Mouse (Mus musculus): ENCODE results near the gene Lingo1. TPM values are rescaled to one million over a fixed set of nuclear protein-coding genes. Genes with fewer than 3 reads are reported as not detected.

Lingo1 gene
- polyA plus RNA-seq, 1 experiment, result 4.4 TPM

DNA sequence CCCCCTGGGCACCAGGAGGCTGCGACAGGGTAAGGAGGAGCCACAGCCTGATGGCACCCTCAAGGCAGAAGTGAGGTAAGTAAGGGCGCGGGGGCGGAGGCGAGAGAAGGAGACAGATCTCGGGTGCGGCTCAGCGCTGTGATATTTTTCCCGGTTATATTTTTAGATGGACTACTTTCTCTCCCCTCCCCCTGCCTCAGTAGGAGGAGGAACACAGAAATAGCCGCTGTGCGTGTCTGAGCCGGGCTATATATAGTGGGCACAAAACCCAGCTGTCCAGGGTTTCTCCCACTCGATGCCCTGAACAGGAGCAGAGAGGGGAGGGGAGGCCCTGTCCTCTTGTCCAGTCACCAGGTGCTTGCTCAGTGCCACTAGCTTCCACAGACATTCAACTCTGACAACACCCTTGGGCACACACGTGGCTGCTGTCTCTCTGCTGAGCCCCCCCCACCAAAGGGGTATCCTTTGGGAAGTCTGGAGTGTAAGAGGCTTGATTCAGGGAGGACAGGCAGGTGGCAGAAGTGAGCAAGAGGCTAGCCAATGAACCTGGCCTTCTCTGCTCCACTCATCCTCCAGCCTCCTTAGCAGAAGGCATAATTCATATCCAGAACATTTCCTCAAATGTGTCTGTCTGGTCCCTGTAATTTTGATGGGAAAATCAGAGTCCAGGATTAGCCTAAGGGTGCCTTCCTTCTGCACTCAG, 83.5 kb downstream of the Lingo1 start:
- Histone ChIP-seq H3K4me3 (replicated peaks; ENCODE audit: extremely low read depth, low read depth, low read length) (no peak overlapping the region), H3K4me1 (ENCODE audit: control insufficient read depth, insufficient read depth, low read length) (no peaks in the 10 kb centered on the region)
- TF ChIP-seq CTCF (IDR thresholded peaks at IDR 0.05; ENCODE audit: insufficient read depth, low read length) (no peak), POLR2A (IDR thresholded peaks at IDR 0.05; ENCODE audit: borderline replicate concordance, extremely low read depth, low read depth, low read length) (no peak)
- no peak for DNase-seq
- WGBS, result 65% methylated on average over 14 of the region's 14 CpGs

DNA sequence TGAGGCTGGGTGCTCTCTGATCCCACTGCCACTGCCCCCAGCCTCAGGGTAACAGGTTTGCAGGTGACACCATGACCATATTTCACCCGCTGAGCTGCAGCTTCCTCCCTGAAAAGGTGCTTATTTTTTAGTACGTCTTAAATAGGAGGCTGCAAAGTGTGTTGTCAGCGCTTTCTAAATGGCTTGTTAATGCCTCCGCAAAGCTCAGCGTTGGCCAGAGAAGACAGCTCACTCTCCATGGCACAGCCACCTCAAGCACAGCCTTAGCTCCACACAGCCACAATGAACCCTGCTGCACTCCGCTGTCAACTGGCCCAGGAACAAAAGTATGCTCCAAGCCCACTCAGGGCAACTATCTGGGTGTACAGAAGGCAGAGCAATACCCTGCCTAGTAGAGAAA, 85.3 kb downstream of the Lingo1 start:
- 76% methylated on average over 6 of the region's 6 CpGs for WGBS
- DNase-seq, result no peak
- Histone ChIP-seq H3K4me3 (replicated peaks; ENCODE audit: extremely low read depth, low read depth, low read length) (no peak overlapping the region), H3K4me1 (ENCODE audit: control insufficient read depth, insufficient read depth, low read length) (no peaks in the 10 kb centered on the region)
- TF ChIP-seq CTCF (IDR thresholded peaks at IDR 0.05; ENCODE audit: insufficient read depth, low read length) (no peak), POLR2A (IDR thresholded peaks at IDR 0.05; ENCODE audit: borderline replicate concordance, extremely low read depth, low read depth, low read length) (no peak)

DNA sequence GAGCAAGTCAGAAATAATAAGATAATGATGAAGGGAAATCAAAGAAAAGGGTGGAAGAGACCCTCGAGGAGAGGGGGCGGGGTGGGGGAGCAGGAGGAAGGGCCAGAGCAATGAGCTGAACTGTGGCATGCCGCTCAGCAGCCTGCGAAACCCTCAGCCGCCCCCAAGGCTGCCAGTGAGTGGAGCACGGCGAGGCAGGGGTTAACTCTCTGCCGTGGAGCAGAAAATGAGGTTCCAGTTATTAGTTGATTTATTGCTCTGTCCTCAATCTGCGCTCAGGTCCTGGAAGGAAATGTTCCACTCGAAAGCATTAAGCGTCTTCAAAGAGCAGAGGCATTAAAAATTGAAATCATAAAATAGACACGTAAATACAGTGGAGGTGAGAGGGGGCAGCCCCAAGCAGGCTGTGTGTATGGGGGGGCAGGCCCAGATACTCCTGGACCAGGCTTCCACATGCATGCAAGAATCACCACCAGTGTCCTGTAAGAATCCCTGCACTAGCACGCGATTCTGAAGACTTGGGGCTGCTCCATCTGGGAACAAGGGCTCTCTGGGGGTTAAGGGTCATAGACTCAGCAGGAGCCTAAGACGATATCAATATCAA, 89.7 kb downstream of the Lingo1 start:
- WGBS, result 56% methylated on average over 15 of the region's 15 CpGs
- Histone ChIP-seq H3K4me3 (replicated peaks; ENCODE audit: extremely low read depth, low read depth, low read length) (no peak overlapping the region), H3K4me1 (ENCODE audit: control insufficient read depth, insufficient read depth, low read length) (no peaks in the 10 kb centered on the region)
- TF ChIP-seq CTCF (IDR thresholded peaks at IDR 0.05; ENCODE audit: insufficient read depth, low read length) (no peak), POLR2A (IDR thresholded peaks at IDR 0.05; ENCODE audit: borderline replicate concordance, extremely low read depth, low read depth, low read length) (no peak)
- no peak for DNase-seq

DNA sequence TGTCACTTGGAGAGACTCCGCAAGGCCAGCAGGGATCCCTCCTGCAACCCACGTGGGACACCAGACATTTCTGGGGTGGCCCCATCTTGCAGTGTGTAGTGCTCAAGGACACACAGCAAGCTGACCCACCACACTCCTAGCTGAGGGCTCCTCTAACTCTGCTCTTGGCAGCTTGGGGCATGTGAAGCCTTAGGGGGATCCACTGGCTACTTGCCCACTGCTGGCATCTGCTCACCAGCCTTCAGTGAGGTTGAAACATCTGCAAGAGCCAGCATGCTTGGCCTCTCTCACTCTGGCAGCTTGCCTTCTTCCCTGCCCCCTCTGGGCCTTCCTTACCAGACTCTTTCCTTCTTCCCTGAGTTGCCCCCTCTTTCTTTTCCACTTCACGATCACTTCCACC, 94.9 kb downstream of the Lingo1 start:
- DNase-seq, result no peak
- 59% methylated on average over 3 of the region's 3 CpGs for WGBS
- no peak for TF ChIP-seq CTCF (IDR thresholded peaks at IDR 0.05; ENCODE audit: insufficient read depth, low read length)
- no peak for TF ChIP-seq POLR2A (IDR thresholded peaks at IDR 0.05; ENCODE audit: borderline replicate concordance, extremely low read depth, low read depth, low read length)
- Histone ChIP-seq H3K4me1 (ENCODE audit: control insufficient read depth, insufficient read depth, low read length) (no peaks in the 10 kb centered on the region), H3K4me3 (replicated peaks; ENCODE audit: extremely low read depth, low read depth, low read length) (no peak overlapping the region)

DNA sequence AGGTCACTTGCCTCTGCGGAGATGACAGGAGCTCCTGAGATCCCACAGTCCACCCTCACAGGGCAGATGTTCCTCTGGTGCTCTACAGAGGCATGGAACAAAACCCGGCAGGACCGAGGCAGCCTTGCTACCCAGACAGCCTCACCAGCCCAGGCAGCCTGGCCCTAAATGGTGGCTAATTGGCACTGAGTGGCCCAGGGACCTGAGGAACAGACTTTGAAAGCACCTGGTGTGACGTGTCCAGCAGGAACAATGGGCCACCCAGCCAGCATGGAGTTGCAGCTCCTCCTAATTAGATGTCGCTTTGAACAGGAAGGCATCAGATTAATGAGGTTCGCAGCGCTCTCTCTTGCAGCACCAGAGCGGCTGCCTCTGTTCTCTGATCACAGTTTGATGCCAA, 95.4 kb downstream of the Lingo1 start:
- Histone ChIP-seq H3K4me1 (ENCODE audit: control insufficient read depth, insufficient read depth, low read length) (no peaks in the 10 kb centered on the region), H3K4me3 (replicated peaks; ENCODE audit: extremely low read depth, low read depth, low read length) (no peak overlapping the region)
- WGBS, result 71% methylated on average over 8 of the region's 8 CpGs
- TF ChIP-seq CTCF (IDR thresholded peaks at IDR 0.05; ENCODE audit: insufficient read depth, low read length) (no peak), POLR2A (IDR thresholded peaks at IDR 0.05; ENCODE audit: borderline replicate concordance, extremely low read depth, low read depth, low read length) (no peak)
- DNase-seq, result no peak

DNA sequence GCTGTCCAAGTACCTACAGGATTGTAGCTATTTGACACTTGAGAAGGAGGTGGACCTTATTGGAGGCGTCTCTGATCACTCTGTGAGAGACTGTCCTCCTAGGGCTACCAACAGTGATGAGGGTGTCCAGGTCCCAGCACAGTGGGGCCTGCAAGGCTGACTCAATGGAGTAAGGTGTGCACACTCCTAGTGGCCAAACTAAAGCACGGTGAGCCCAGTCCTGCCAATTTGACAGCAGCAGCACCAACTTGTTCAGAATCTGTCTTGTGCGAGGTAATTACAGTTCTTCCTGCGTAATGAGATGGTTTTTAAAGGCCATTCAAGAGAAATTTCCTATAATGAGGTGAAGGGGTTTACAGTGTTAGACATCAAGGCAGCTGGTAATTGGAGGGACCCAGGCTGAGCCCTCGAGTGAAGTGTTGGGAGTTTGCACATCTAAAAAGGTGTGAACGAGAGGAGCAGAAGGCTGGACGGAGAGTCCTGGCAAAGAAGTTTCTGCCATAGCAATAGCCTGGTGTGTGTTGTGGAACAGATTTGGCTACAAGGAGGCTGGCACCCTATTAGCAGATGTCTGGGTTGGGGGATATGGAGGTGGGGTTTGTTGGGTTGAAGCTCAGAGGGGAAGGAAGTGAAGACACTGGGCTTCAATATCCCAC, 97.4 kb downstream of the Lingo1 start:
- DNase-seq, result no peak
- WGBS, result 71% methylated on average over 7 of the region's 7 CpGs
- TF ChIP-seq CTCF (IDR thresholded peaks at IDR 0.05; ENCODE audit: insufficient read depth, low read length) (no peak), POLR2A (IDR thresholded peaks at IDR 0.05; ENCODE audit: borderline replicate concordance, extremely low read depth, low read depth, low read length) (no peak)
- H3K4me3 ChIP-seq (replicated peaks; ENCODE audit: extremely low read depth, low read depth, low read length), result no peak overlapping the region
- H3K4me1 ChIP-seq (ENCODE audit: control insufficient read depth, insufficient read depth, low read length), result no peaks in the 10 kb centered on the region

DNA sequence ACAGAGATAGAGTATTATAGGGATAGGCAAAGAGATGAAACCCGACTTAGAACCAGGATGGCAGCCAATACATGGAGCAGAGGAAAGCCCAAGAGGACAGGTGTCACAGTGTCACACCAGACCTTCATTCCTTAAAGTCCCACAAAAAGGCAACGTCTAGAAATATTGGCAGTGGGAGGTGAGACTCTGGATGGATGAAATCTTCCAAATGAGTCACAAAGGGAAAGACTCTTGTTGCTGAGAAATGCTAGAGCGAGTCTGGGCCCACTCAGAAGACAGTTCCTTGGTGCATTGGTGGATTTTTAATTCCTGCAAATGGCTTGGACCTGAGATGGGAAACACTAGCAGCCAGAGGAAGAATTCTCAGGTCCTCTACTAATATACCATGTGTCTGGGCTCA, 102.2 kb downstream of the Lingo1 start:
- no peak for DNase-seq
- TF ChIP-seq CTCF (IDR thresholded peaks at IDR 0.05; ENCODE audit: insufficient read depth, low read length) (no peak), POLR2A (IDR thresholded peaks at IDR 0.05; ENCODE audit: borderline replicate concordance, extremely low read depth, low read depth, low read length) (no peak)
- WGBS, result 73% methylated on average over 3 of the region's 3 CpGs
- Histone ChIP-seq H3K4me3 (replicated peaks; ENCODE audit: extremely low read depth, low read depth, low read length) (no peak overlapping the region), H3K4me1 (ENCODE audit: control insufficient read depth, insufficient read depth, low read length) (no peaks in the 10 kb centered on the region)

DNA sequence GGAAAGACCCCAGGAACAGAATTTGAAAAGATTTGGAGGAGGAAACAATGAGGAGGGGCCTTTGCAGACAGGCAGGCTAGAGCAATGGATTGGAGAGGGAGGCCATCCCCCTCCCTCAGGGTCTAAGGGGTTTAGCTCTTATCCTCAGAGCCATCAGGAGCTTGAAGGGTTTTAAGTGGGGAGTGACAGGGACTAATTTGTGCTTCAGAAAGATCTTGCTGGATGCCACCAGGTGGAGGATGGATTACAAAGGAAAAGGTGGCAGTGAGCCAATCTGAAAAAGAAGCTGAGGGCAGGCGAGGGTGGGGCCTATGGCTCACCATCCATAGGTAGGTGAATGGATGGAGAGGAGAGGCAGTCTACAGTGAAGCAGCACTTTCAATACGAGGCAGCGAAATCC, 105.0 kb downstream of the Lingo1 start:
- DNase-seq, result no peak
- TF ChIP-seq POLR2A (IDR thresholded peaks at IDR 0.05; ENCODE audit: borderline replicate concordance, extremely low read depth, low read depth, low read length) (no peak), CTCF (IDR thresholded peaks at IDR 0.05; ENCODE audit: insufficient read depth, low read length) (no peak)
- 88% methylated on average over 3 of the region's 3 CpGs for WGBS
- no peak overlapping the region for H3K4me3 ChIP-seq (replicated peaks; ENCODE audit: extremely low read depth, low read depth, low read length)
- 0 out of 2 replicates have a peak, but pooled peaks cover 4% of the 10 kb centered on the region for H3K4me1 ChIP-seq (ENCODE audit: control insufficient read depth, insufficient read depth, low read length)

DNA sequence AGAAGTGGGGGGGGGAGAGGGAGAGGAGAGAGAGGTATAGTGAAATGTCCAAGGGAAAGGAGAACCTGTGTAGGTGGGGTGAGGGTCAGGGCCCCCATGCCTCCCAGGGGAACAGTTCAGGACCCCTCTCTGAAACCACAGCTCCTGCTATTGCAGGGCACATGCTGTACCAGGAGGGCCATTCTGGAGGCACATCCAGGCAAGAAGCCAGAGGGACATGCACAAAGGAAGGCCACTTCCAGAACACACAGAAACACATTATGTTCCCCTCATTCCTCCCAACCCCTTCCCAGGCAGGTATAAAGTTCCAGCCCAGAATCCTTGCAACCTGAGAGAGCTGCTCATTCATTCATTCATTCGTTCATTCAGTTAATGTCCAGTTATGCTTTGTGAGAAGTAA, 105.6 kb downstream of the Lingo1 start:
- no peak for DNase-seq
- Histone ChIP-seq H3K4me1 (ENCODE audit: control insufficient read depth, insufficient read depth, low read length) (0 out of 2 replicates have a peak, but pooled peaks cover 4% of the 10 kb centered on the region), H3K4me3 (replicated peaks; ENCODE audit: extremely low read depth, low read depth, low read length) (no peak overlapping the region)
- TF ChIP-seq CTCF (IDR thresholded peaks at IDR 0.05; ENCODE audit: insufficient read depth, low read length) (no peak), POLR2A (IDR thresholded peaks at IDR 0.05; ENCODE audit: borderline replicate concordance, extremely low read depth, low read depth, low read length) (no peak)
- WGBS, result 57% methylated on average over 1 of the region's 1 CpGs

Data from lung, adult 2 months (tissue).